Mouse (Mus musculus) heart, embryonic 14.5 days (tissue): ENCODE measurements at regions not wholly inside any gene's neighbourhood (a gene's known extent, or its start where the extent isn't known, plus 50 kb on each side); places are given as distances from the start of the nearest gene placed in this dataset.

Experiments used
- ATAC-seq: fragments of 200-750 bp; cut with Nextera tagmentation; 2 replicates; pipeline ENCODE4 v1.8.0; 2017; ENCODE audit warnings: low read depth, moderate TSS enrichment; ENCODE audit not compliant: insufficient number of reproducible peaks, insufficient read depth, low FRiP score
- H3K27ac ChIP-seq, 2 experiments: fragments of 200-500 bp in 1 of 2; fragments of 300-500 bp in 1 of 2; sonication (generic) in 1 of 2; replicated peaks in 1 of 2; 2 replicates each; pipeline ENCODE4 v1.5.1; 2012 to 2014; ENCODE audit warnings: low read depth in 2 of 2, low read length in 2 of 2, control low read depth in 1 of 2, mild to moderate bottlenecking in 1 of 2, mixed read lengths in 1 of 2; ENCODE audit not compliant: control insufficient read depth in 1 of 2, insufficient read depth in 1 of 2
- H3K27me3 ChIP-seq: fragments of 300-500 bp; sonication (generic); 2 replicates; pipeline ENCODE4 v1.6.1; 2014; ENCODE audit warnings: mild to moderate bottlenecking, low read length, control low read depth; ENCODE audit not compliant: control insufficient read depth, insufficient read depth
- H3K36me3 ChIP-seq: fragments of 300-500 bp; sonication (generic); 2 replicates; pipeline ENCODE4 v1.6.1; 2014; ENCODE audit warnings: mild to moderate bottlenecking, control low read depth, low read length, mixed read lengths; ENCODE audit not compliant: control insufficient read depth, insufficient read depth
- H3K4me1 ChIP-seq, 2 experiments: fragments of 200-500 bp in 1 of 2; fragments of 300-500 bp in 1 of 2; sonication (generic) in 1 of 2; 2 replicates each; pipeline ENCODE4 v1.6.1; 2012 to 2014; ENCODE audit warnings: low read length in 2 of 2, control low read depth in 1 of 2, mixed read lengths in 1 of 2; ENCODE audit not compliant: control insufficient read depth in 2 of 2, insufficient read depth in 2 of 2
- H3K4me2 ChIP-seq: fragments of 300-500 bp; sonication (generic); 2 replicates; pipeline ENCODE4 v1.6.1; 2014; ENCODE audit warnings: mild to moderate bottlenecking, low read length
- H3K4me3 ChIP-seq, 2 experiments: fragments of 200-500 bp in 1 of 2; fragments of 300-500 bp in 1 of 2; sonication (generic) in 1 of 2; 2 replicates each; pipeline ENCODE4 v1.5.1; 2012 to 2014; ENCODE audit warnings: low read length in 2 of 2, mild to moderate bottlenecking in 2 of 2, control low read depth in 1 of 2, low read depth in 1 of 2, moderate library complexity in 1 of 2; ENCODE audit not compliant: control insufficient read depth in 1 of 2, insufficient read depth in 1 of 2
- H3K9ac ChIP-seq: fragments of 300-500 bp; sonication (generic); 2 replicates; pipeline ENCODE4 v1.6.1; 2014; ENCODE audit warnings: mild to moderate bottlenecking, low read length
- H3K9me3 ChIP-seq: fragments of 300-500 bp; sonication (generic); 2 replicates; pipeline ENCODE4 v1.6.1; 2016; ENCODE audit warnings: low read length, control low read depth; ENCODE audit not compliant: control insufficient read depth
- WGBS: fragments of 180-500 bp; shearing (Covaris S2); extraction: QIAGEN DNeasy Blood & Tissue Kit; methylation state at CpG from one replicate; pipeline ENCODE4 v1.1.7; 2014; 5-methylcytosine and 5-hydroxymethylcytosine counted together

DNA sequence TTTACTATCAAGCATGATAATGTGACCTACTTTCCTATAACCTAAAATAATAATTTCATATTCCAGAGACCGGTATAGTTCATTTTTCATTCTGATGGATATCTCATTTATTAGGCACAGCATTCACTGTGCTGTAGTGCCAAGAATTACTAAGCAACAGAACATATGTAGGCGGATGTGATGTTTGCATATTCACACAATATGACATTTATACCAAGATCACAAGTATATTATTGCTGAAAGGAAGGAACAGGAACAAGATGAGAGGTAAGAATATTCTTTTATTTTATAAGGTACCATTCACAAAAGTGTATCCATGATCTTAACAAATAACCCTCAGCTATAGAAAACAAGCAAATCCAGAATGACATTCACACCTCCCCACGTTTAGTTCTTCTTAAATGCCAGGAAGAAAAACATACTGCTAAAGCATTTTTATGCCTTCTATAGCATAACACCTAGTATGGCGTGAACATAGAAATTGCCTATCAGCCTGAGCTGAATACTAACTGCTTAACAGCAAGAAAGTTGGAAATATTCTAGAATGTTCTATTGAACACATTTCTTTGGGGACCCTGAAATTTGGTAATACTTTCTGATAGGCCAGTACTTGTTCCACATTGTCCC lies 1062.8 kb upstream of the Acvr2a start:
- Histone ChIP-seq H3K4me1 (no peaks in the 10 kb centered on the region), H3K36me3 (no peaks in the 10 kb centered on the region), H3K4me2 (no peak overlapping the region), H3K27ac (no peak overlapping the region), H3K27me3 (no peaks in the 10 kb centered on the region), H3K4me3 (no peak overlapping the region), H3K9me3 (no peaks in the 10 kb centered on the region), H3K9ac (no peak overlapping the region)
- 68% methylated on average over 4 of the region's 4 CpGs for WGBS
- ATAC-seq: no peak

GRCm38 (mm10) chr2:47755716-47756115 lies 1058.2 kb upstream of the Acvr2a start:
- Histone ChIP-seq H3K4me2 (no peak overlapping the region), H3K36me3 (no peaks in the 10 kb centered on the region), H3K4me1 (no peaks in the 10 kb centered on the region), H3K9me3 (no peaks in the 10 kb centered on the region), H3K4me3 (no peak overlapping the region), H3K9ac (no peak overlapping the region), H3K27ac (no peak overlapping the region), H3K27me3 (no peaks in the 10 kb centered on the region)
- ATAC-seq: no peak

DNA sequence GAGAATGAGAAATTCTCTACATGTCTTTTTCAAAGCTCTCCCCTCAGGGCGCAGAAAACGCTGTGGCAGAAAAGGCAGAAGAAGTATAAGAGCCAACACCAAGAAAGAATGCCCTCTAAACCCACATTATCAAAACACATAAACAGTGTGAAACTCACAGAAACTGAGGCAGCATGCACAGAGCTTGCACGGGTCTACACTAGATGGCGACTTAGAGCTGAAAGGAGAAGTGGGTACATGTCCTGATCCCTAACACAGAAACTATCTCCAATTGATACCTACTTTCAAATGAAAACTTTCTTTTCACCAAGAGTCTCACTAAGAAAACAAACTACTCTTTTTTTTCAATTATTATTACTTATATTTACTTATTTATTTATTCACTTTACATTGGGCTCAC lies 1057.7 kb upstream of the Acvr2a start:
- H3K36me3 ChIP-seq: no peaks in the 10 kb centered on the region
- ATAC-seq: no peak
- no peak overlapping the region for H3K9ac ChIP-seq
- H3K27ac ChIP-seq: no peak overlapping the region
- H3K27me3 ChIP-seq: no peaks in the 10 kb centered on the region
- H3K4me2 ChIP-seq: no peak overlapping the region
- no peaks in the 10 kb centered on the region for H3K9me3 ChIP-seq
- no peaks in the 10 kb centered on the region for H3K4me1 ChIP-seq
- no peak overlapping the region for H3K4me3 ChIP-seq
- 53% methylated on average over 4 of the region's 4 CpGs for WGBS

- 33% methylated on average over 1 of the region's 1 CpGs for WGBS
- H3K4me1 ChIP-seq: no peaks in the 10 kb centered on the region
- no peak overlapping the region for H3K27ac ChIP-seq
- no peak for ATAC-seq
- H3K36me3 ChIP-seq: no peaks in the 10 kb centered on the region
- no peaks in the 10 kb centered on the region for H3K9me3 ChIP-seq
- H3K4me2 ChIP-seq: no peak overlapping the region
- H3K27me3 ChIP-seq: no peaks in the 10 kb centered on the region
- no peak overlapping the region for H3K9ac ChIP-seq
- no peak overlapping the region for H3K4me3 ChIP-seq
These were observed 1038.1 kb upstream of the Acvr2a start for GRCm38 (mm10) chr2:47775766-47776165.

DNA sequence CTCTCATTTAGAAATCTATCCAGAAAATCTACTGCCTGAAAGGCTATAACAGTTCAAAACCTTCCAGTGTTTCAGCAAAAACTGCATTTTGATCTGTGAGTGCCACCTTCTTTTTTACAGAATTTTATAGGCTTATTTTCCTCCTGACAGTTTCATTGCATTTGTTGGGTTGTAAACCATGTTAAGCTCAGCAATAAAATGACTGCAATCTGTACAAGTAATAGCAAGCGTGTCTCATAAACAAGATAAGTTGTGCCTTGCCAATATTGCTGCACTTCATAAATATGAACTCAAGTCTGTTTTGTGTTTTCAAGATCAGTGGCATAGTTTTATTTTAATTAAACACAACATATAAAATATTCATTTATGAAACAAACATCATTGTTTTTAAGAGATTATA lies 1036.9 kb upstream of the Acvr2a start:
- ATAC-seq: no peak
- H3K36me3 ChIP-seq: no peaks in the 10 kb centered on the region
- no peaks in the 10 kb centered on the region for H3K9me3 ChIP-seq
- no peak overlapping the region for H3K9ac ChIP-seq
- no peaks in the 10 kb centered on the region for H3K27me3 ChIP-seq
- H3K4me3 ChIP-seq: no peak overlapping the region
- H3K27ac ChIP-seq: no peak overlapping the region; a peak in 1 of 4 replicates
- no peaks in the 10 kb centered on the region for H3K4me1 ChIP-seq
- WGBS: 70% methylated on average over 1 of the region's 1 CpGs
- no peak overlapping the region for H3K4me2 ChIP-seq

- Histone ChIP-seq H3K27ac (no peak overlapping the region), H3K36me3 (no peaks in the 10 kb centered on the region), H3K9ac (no peak overlapping the region), H3K4me1 (no peaks in the 10 kb centered on the region), H3K27me3 (no peaks in the 10 kb centered on the region), H3K4me3 (no peak overlapping the region), H3K4me2 (no peak overlapping the region), H3K9me3 (no peaks in the 10 kb centered on the region)
- 6% methylated on average over 3 of the region's 3 CpGs for WGBS
- ATAC-seq: no peak
These were observed 1028.1 kb upstream of the Acvr2a start for GRCm38 (mm10) chr2:47785848-47786247.

- Histone ChIP-seq H3K9ac (no peak overlapping the region), H3K27ac (no peak overlapping the region), H3K36me3 (no peaks in the 10 kb centered on the region), H3K9me3 (no peaks in the 10 kb centered on the region), H3K27me3 (no peaks in the 10 kb centered on the region), H3K4me2 (no peak overlapping the region), H3K4me1 (no peaks in the 10 kb centered on the region), H3K4me3 (no peak overlapping the region)
- ATAC-seq: no peak
- 62% methylated on average over 2 of the region's 2 CpGs for WGBS
These were observed 991.1 kb upstream of the Acvr2a start for GRCm38 (mm10) chr2:47822746-47823271.

DNA sequence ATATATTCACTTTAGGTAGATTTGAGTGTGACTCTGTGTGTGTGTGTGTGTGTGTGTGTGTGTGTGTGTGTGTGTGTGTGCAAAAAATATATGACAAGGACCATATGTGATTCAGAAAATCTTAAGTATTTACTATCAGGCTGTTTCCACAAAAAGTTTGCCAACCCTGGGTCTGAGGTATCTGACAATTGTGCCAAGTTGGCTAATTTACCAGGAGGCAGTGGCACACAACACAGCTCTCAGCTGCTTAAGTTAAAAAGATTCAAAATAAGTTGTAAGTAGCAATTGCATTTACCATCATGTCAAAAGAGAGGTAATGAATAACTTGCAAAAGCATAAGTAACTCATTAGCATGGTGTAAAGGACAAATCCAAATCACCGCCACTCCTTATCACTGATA lies 981.4 kb upstream of the Acvr2a start:
- Histone ChIP-seq H3K4me2 (no peak overlapping the region), H3K27me3 (no peaks in the 10 kb centered on the region), H3K27ac (no peak overlapping the region), H3K4me1 (no peaks in the 10 kb centered on the region), H3K9me3 (no peaks in the 10 kb centered on the region), H3K9ac (no peak overlapping the region), H3K36me3 (no peaks in the 10 kb centered on the region), H3K4me3 (no peak overlapping the region)
- 81% methylated on average over 1 of the region's 1 CpGs for WGBS
- ATAC-seq: no peak
